Mouse (Mus musculus) bone marrow, adult 2 months (tissue): ENCODE results near the gene Gpbp1l1.

Experiments
- CTCF ChIP-seq: fragments of 200-500 bp; IDR thresholded peaks from 2 replicates; pipeline ENCODE4 v1.5.1; 2011; ENCODE audit warnings: low read length, control low read depth; ENCODE audit not compliant: control insufficient read depth, insufficient read depth
- POLR2A ChIP-seq: fragments of 200-500 bp; IDR thresholded peaks from 2 replicates; pipeline ENCODE4 v1.6.1; 2011; ENCODE audit warnings: low read depth, mild to moderate bottlenecking, control low read depth, low read length, borderline replicate concordance; ENCODE audit not compliant: control insufficient read depth

- TF ChIP-seq POLR2A = no peak
- no peak for TF ChIP-seq CTCF
These were observed 4.4 kb upstream of the Gpbp1l1 start for GRCm38 (mm10) chr4:116553035-116553434.
